Mouse (Mus musculus) liver (tissue): ENCODE results near the gene Podn.
A peak's percentile ranks its signal among the peaks of the same experiment; 100 is the strongest.

Experiments
- DNase-seq: peaks from one replicate; pipeline ENCODE4 v3.0.0-alpha.2; 2020; ENCODE audit warnings: mixed read lengths

Gene Podn

GRCm38 (mm10) chr4:108033041-108033764 is 63.0 kb downstream of the Podn start:
- DNase-seq = no peak

DNA sequence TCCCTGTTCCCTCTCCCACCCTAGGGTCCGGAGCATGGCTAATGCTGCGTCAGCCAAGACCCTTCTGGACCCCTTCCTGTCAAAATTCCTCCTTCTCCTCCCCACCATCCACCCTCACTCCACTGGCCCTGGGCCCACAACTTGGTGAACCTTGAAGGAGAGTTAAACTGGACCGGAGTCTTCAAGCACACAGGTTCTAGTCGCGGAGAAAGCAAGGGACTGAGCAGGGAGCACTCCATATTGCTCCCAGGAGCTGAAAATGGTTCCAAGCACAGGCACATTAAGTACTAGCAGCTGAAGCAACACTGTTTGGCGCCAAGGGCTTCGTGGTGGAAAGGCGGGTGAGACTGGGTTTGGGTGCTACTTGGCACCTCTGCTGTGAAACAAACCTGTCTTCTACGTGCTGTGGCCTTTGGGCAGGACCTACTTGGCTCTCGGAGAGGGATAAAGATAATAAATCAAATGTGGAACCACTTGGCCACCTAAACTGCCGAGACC is 63.8 kb downstream of the Podn start:
- DNase-seq = no peak

GRCm38 (mm10) chr4:108031502-108032351 is 64.5 kb downstream of the Podn start:
- no peak for DNase-seq

DNA sequence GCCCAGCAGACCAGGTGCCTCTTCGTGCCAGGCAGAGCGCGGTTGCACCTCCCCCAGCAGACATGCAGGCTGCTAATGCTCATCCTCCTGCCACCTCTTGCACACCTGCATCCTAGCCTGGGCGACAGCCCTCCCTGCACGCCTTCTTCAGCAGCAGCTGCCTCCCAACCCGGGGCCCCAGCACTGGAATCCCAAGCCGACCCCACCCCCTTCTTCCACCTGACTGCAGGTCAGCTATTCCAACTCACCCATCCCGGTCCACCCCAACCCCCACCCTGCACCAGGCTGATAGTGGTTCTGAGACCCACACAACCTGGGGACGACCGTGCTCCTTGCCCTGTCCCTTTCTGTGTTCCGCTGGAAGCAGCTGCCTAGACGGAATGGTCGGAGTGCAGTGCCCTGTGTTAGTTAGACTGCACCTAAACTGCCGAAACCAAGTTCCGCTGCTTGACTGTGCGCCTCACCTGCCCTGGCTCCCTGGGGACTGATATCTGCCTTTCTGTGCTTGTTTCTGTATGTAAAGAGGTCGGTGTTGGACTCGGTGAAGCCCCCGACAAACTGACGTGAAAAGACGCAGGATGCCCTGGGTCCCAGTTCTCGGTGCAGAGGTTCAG is 65.2 kb downstream of the Podn start:
- DNase-seq = no peak

DNA sequence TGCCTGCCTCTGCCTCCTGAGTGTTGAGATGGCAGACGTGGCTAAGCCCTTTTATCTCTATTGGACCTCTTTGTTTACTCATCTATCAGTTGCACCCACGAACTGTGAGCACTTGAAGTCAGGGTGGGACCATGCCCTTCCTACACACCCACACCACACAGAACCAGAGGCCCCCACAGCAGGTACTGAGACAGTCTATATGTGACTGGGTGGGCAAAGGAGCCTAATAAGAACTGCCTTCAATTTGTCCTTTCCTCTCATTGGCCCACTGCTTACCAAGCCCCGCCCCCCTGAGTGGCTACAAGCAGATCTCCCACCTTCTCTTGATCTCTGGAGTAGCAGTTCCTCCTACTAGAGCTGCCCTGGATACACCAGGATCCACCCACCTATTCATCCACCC is 70.1 kb downstream of the Podn start:
- peak; percentile 66 for DNase-seq

DNA sequence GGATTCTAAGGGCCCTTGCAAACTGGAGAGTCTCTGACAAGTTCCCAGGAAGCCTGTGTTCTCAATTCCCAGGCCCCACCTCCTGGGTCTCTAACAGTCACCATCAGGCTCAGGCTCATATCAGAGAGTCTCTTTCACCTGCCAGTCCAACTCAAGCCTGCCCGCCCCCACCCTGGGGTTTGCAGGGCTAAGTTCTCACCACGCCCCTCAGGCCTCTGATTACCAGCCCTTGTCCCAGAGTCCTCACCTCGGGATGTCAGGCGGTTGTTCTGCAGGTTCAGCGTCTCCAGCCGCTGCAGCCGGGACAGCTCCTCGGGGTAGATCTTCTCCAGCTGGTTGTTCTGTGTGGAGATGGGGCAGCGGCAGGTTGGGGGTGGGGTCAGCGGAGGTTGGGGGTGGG is 71.0 kb downstream of the Podn start:
- DNase-seq = peak; percentile 76

- DNase-seq = no peak
Measured at GRCm38 (mm10) chr4:108024641-108025040, 71.6 kb downstream of the Podn start.

DNA sequence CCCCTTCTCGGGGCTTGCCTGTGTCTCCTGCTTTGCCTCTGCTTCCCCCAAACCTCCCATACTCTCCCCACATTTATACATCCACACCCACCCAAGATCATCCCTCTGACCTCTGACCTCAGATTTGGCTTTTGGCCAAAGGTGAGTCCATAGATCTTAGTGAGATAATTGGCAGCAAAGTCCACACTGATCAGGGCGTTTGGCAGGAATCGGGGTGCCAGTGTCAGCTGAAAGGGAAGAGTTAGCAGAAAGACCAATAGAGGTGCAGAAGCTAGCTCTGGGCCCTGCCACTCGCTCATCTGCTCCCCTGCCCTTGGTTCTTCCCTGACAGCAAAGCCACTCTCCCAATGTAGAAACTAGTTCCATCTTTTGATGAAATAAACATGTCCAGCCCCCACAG is 73.1 kb downstream of the Podn start:
- no peak for DNase-seq

DNA sequence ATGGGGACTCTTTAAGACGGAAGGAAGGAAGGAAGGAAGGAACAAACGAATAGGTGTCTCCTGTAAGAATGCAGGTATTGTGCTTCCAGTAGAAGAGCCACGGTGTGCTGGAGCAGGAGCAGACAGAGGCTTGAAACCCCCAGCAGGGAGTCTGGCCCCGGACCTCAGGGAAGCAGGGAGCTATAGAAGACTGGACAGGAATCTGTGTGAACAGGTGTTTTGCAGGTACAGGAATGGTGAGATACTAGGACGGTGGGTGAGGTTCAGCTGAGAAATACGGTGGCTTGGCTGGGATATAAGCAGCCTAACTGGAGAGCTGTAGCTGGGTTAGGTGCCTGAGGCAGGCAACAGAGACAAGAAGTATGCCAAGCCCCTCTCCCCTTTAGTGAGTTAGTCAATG is 76.1 kb downstream of the Podn start:
- no peak for DNase-seq

- no peak for DNase-seq
Measured at GRCm38 (mm10) chr4:108018961-108019921, 77.0 kb downstream of the Podn start.

DNA sequence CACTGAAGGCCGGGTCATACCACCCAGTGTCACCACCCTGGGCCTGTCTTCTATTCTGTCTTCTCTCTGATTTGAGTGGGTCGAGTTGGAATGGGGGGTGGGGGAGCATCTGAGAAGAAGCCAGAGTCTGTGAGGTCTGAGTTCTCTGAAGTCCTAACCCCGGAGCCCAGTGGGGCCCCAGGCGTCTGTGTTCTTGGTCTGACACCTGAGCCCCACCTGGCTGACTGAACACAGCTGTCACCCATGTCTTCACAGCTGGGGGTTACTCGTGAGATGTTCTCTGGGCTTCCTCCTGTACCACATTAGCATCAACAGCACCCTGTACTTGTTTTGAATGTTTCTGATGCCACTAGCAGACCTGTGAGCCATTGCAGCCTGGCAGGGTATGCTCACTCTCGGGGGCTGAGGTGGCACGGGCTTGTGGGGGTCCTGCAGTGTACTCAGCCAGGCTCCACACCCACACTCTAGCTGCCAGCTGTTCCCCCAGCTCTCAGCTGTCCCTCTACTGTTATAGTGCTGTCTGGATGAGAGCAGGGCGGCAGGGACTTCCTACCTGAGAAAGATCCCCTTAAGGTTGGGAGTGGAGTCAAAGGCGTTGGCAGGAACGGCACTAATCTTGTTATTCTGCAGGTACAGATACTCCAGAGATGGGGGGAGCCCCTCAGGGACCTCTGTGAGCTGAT is 77.9 kb downstream of the Podn start:
- DNase-seq = no peak

GRCm38 (mm10) chr4:108017839-108018238 is 78.4 kb downstream of the Podn start:
- no peak for DNase-seq

DNA sequence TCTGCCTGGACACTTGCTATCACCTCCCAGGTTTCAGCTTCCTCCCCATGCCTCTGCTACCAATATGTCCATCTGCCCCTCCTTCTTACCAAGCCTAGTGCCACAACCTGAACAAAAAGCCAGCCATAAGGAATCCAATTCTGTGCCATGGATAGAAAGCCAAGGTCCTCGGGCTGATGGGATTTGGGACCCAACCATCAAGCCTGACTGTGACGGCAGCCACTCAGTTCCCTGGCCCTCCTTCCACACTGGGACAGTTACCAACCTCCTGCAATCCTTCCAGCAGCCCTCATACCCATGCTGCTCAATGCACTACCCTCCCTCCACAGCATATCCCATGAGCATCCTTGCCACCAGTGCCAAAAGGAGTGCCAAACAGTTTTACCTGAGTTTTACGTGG is 79.9 kb downstream of the Podn start:
- no peak for DNase-seq

DNA sequence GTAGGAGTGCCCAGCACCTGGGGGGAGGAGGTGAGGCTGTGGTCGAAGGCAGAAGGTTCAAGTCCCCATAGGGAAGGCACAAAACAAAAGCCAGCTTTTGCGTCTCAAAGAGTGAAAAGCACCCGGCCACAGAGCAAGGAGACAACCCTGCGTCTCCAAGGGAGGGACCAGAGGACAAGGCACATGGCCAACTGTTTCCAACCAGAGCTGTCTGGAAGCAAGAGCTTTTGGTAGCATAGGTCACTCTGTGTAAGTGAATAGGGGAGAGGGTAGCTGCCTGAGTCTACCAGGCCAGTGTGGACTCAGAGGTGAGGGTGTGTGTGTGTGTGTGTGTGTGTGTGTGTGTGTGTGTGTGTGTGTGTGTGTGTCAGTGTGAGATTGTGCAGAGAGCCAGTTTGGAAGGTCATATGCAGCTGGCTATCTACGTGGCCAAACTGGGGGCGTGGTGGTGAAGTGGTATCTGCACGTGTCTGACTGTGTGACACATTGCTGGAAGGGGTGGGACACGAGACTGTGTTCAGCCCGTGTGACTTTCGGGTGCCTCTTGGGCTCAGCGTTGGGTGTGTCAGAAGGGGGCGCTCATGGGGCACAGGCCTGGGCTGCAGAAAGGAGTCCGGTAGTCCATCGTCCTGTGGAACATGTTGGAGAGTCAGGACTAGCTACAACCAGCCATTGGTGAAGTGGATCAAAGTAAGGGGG is 81.0 kb downstream of the Podn start:
- DNase-seq = peak; percentile 54

GRCm38 (mm10) chr4:108014466-108014865 is 81.8 kb downstream of the Podn start:
- no peak for DNase-seq

DNA sequence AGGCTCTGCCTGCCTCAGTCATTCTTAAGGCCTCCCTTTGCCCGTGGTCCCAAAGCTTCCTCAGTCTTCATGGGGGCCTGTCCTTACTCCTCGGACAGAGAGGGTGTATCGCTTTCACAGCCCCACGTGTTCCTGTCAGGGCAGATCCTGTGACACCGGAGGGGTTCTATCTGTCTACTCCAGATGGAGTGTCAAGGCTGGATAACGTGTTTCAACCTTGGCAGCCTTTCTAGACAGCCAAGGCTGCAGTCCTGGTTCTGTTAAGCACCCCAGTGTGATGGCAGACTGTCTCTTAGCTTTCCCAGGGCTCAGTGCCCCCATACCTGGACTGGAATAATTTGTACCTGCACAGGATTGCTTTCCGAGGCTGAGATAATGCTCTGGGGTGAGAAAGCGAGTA is 87.7 kb downstream of the Podn start:
- no peak for DNase-seq

GRCm38 (mm10) chr4:108007532-108008103 is 88.6 kb downstream of the Podn start:
- DNase-seq = no peak

DNA sequence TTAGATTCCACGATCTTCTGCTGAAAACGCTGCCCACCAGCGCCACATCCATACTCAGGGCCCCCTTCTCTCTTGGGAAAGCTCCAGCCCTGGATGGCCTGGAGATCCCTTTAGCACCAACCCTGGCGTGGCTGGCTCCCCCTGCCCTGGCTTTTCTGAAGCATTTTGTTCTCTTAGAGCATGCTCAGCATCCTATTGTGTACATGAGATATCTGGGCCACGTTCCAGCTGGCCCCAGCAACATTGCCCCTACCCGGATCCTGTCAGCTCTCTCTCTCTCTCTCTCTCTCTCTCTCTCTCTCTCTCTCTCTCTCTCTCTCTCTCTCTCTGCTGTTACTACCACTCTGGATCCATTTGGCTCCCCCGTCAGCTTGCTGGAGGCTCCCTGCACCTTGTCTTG is 90.9 kb downstream of the Podn start:
- no peak for DNase-seq

DNA sequence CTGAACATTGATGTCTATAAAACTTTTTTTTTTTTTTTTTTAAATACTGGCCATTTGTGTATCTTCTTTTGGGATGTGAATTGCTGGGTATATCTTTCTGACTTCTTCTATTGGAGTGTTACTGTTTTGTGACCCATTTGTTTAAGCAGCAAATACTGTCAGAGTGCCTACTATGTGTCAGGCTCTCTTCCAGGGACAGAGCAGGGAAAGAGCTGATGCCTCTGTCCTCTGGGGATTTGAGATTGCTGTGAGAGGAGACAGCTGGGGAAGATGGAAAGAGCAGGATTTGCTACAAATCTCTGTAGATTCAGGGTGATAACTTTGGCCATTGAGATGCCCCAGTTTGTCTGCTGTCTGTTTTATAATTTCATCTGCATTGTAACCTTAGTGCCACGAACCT is 96.9 kb downstream of the Podn start:
- no peak for DNase-seq

- no peak for DNase-seq
Measured at GRCm38 (mm10) chr4:107998641-107999332, 97.5 kb downstream of the Podn start.
